Mouse (Mus musculus): ENCODE measurements around the gene Tnxb.

Tnxb gene

DNA sequence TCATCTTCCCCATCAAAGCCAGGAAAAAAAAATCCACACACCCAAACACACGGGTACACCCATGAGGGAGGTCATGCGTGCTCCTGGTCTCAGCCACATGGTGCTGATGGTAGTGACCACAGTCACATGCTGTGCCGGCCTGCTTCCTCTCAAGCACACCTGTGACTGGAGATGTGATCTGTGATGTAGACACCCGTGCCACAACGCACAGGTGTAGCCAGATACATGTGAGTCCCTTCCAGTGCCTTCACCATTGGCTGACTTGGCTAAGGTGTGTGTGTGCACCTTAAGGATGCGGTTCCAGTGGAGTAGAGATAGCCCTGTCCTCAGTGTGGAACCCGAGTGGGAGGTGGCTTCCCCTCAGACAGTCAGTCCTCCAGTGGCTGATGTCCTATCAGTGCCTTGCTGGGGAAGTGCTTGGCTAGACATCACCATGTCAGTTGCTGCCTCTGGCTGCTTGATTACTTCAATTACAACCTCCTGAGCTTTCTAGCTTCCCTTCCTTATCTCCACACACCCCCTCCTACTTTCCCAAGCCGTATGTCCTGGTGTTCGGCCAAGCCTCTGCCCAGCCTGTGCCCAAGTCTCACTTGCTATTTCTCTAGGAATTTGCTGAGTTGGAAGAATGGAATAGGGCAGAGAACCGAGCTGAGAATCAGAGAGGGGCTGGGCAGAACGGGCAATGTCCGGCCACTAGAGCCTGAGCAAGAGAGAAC lies 11.0 kb upstream of the Tnxb start:
- no peak for DNase-seq (ENCODE audit: low read depth in 2 of 2, low spot score in 2 of 2)

DNA sequence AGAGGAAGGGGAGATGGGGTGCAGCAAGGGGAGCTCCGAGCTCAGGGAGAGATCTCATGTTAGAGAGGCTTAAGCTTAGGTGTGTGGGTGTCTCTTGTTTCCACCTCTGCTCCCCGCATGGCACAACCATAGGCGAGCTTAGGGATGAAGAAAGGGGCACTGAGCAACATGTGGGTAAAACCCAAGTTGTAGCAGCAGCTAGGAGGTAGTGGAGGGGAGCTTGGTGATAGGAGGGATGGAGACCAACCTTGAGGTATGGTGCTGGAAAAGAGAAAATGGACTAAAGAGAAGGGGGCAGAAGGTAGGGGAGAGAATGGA lies 10.5 kb upstream of the Tnxb start:
- DNase-seq (ENCODE audit: low read depth in 2 of 2, low spot score in 2 of 2): no peak

- no peak for DNase-seq (ENCODE audit: low read depth in 2 of 2, low spot score in 2 of 2)
These were observed 10.0 kb upstream of the Tnxb start for GRCm38 (mm10) chr17:34660259-34660820.

GRCm38 (mm10) chr17:34661121-34661591 lies 9.2 kb upstream of the Tnxb start:
- no peak for DNase-seq (ENCODE audit: low read depth in 2 of 2, low spot score in 2 of 2)

GRCm38 (mm10) chr17:34662468-34662867 lies 7.9 kb upstream of the Tnxb start:
- no peak for DNase-seq (ENCODE audit: low read depth in 2 of 2, low spot score in 2 of 2)

GRCm38 (mm10) chr17:34662978-34663377 lies 7.4 kb upstream of the Tnxb start:
- no peak for DNase-seq (ENCODE audit: low read depth in 2 of 2, low spot score in 2 of 2)

GRCm38 (mm10) chr17:34663558-34663957 lies 6.8 kb upstream of the Tnxb start:
- DNase-seq (ENCODE audit: low read depth in 2 of 2, low spot score in 2 of 2): no peak

GRCm38 (mm10) chr17:34664472-34664871 lies 5.9 kb upstream of the Tnxb start:
- DNase-seq (ENCODE audit: low read depth in 2 of 2, low spot score in 2 of 2): no peak

GRCm38 (mm10) chr17:34671151-34672066 lies 1.1 kb downstream of the Tnxb start:
- no peak for DNase-seq (ENCODE audit: low read depth in 2 of 2, low spot score in 2 of 2)

- DNase-seq (ENCODE audit: low read depth in 2 of 2, low spot score in 2 of 2): no peak
These were observed 2.0 kb downstream of the Tnxb start for GRCm38 (mm10) chr17:34672246-34672792.

DNA sequence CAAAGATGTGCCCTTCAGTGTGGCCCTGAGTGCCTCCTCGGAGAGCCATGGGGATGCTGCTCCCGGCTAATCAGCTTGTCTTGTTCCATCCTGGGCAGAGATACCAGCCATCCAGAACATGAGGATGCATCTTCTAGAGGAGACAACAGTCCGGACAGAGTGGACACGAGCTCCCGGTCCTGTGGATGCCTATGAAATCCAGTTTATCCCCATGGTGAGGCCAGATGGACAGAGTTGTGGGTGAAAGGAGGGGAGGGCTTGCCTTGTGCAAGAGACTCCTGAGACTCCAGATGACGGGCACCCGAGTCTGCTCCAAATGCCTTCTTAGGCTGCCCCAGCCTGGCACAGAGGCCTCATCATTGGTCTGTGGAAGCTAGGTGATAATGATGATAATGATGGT lies 2.8 kb downstream of the Tnxb start:
- DNase-seq (ENCODE audit: low read depth in 2 of 2, low spot score in 2 of 2): no peak

DNA sequence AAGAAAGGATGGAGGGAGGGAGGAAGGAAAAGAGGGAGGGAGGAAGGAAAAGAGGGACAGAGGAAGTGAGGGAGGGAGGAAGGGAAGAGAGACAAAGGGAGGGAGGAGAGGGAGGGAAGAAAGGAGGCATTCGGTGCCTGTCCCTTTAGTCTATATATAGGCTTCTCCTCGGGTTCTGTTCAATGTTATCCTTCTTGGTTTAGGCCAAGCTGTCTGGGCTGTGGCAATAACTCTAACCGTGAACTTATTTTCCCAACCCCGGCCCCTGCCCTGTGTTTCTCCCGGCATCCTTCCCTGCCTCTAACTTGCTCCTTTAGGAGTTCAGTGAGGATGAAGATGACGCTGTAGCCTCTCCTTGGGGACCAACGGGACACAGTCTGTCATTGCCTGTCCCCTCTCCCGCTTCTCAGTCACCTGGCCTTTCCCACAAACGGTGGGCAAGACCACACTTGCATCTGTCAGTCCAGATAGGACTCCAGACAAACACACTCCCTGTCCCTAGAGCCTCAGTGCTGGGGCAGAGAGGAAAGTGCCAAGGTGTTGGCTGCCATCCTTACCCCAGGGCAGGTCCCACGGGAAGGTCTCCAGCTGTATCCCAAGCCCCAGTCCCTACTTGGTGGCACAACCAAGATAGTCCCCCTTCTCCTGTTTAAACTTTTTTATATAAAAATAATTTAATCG lies 4.3 kb downstream of the Tnxb start:
- DNase-seq (ENCODE audit: low read depth in 2 of 2, low spot score in 2 of 2): no peak

DNA sequence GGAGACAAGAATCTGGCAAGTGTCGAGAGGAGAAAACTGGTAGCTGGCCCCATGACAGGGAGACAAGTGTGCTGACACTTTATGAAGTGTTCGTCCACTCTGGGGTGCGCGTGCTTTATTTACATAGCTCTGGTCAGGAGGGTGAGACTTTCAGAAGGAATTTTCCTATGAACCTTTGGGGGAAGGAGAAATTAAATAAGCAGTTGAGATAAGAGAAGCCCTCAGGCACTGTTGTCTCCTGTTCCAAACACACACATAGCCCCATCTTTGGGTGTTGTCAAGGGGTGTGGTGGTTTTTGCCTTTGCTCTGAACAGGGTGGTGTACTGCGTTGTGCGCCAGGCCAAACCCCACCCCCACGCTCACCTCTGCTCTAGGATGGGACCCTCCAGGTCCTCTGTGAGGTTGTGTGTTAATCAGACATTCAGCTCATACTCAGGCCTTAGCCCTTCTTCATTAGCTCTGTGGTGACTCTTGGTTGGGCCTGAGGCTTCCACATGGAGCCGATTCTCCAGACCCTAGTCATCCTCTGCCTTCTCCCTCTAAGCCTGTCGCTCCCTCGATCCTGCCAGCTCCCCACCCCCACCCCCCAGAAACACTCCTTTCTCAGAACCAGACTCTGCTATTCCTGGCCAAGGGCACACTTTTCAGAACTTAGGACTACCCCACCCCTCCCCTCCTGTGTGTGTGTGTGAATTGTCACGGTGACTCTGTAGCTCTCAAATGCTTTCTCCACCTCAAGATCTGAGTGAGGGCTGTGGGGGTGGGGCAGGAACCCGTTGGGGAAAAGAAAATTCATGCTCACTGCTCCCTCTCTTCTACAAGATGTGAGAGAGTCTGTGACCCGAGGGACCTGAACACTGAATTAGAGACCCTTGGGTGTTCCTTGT lies 5.1 kb downstream of the Tnxb start:
- DNase-seq (ENCODE audit: low read depth in 2 of 2, low spot score in 2 of 2): no peak

DNA sequence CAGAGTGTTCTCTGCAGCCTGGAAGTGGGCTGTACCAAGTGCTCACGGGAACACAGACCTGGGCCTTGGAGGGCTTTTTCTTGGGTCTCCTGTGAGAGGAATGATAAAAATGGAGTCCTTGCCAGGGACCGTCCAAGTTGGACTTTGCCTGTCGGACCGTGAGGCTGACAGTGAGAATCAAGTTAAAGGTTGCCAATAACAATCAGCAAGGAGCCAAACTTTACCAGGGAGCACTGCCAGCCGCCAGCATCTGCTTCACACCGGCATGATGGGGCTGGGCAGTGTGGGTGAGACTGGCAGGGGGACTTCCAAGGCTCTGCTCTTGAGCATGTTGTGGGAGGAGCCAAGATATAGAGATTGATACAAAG lies 5.7 kb downstream of the Tnxb start:
- DNase-seq (ENCODE audit: low read depth in 2 of 2, low spot score in 2 of 2): no peak

GRCm38 (mm10) chr17:34676671-34677070 lies 6.3 kb downstream of the Tnxb start:
- DNase-seq (ENCODE audit: low read depth in 2 of 2, low spot score in 2 of 2): no peak

DNA sequence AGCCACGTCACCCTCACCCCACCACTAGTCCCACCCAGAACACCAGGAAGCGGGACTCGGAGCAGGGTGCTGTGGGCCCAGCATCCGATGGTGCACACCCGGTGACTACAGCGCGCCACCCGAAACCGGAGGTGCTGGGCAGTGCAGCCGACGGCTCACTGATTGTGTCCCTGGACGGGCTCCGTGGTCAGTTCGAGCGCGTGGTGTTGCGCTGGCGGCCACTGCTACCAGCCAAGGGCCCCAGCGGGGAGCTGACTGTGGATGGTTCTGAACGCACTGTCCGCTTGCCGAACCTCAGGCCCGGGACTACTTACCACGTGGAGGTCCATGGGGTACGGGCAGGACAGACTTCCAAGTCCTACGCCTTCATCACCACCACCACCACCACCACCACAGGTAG lies 9.9 kb downstream of the Tnxb start:
- DNase-seq (ENCODE audit: low read depth in 2 of 2, low spot score in 2 of 2): no peak

- DNase-seq (ENCODE audit: low read depth in 2 of 2, low spot score in 2 of 2): no peak
These were observed 10.3 kb downstream of the Tnxb start for GRCm38 (mm10) chr17:34680621-34681020.

DNA sequence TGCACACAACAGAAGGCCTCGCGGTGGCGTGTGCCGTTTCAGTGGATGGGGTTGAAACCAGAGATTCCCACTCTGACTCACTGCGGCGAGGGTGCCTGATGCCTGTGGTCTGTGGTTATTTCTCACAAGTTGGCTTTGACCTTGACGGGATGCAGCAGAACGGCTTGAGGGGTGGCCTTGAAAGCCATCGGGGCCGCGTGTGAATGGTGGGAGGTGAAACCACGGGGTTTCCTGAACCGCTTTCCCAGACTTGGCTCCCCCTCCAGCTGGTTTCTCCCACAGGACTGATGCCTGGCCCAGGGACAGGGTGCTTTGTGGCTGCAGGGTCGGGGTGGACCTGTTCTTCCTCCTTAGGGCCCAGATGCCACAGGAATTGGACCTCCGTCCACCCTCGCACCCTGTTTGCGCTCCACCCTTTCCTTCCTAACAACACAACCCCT lies 10.8 kb downstream of the Tnxb start:
- DNase-seq (ENCODE audit: low read depth in 2 of 2, low spot score in 2 of 2): no peak

GRCm38 (mm10) chr17:34681881-34682536 lies 11.7 kb downstream of the Tnxb start:
- DNase-seq (ENCODE audit: low read depth in 2 of 2, low spot score in 2 of 2): no peak

DNA sequence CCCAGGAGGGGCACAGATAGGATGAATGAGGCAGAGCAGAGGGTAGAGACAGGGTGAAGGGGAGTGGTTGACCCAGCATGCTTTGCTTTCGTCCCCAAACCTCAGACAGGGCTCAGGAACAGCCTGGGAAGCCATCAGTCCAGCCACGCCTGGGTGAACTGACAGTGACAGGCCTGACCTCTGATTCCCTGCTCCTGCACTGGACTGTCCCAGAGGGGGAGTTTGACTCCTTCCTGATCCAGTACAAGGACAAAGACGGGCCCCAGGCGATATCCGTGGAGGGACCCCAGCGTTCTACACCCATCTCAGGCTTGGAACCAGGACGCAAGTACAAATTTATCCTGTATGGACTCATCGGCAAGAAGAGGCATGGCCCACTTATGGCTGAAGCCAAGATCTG lies 12.8 kb downstream of the Tnxb start:
- no peak for DNase-seq (ENCODE audit: low read depth in 2 of 2, low spot score in 2 of 2)

All from CD8-positive naive resting alpha-beta T cell, adult 2 months (primary cell).